Mouse (Mus musculus): ENCODE data around the gene Zdbf2. TPM values are rescaled to one million over a fixed set of nuclear protein-coding genes. Genes with fewer than 3 reads are reported as not detected.

Gene Zdbf2
- total and polyA plus RNA-seq, 2 experiments from 2014 or later = 23.9 to 30.3 TPM

- ATAC-seq = no peak
- H3K4me1 ChIP-seq (ENCODE audit: insufficient read depth) = 0 out of 2 replicates have a peak, but pooled peaks cover 4% of the 10 kb centered on the region
- no peak overlapping the region for H3K4me2 ChIP-seq (ENCODE audit: low read depth)
- no peak for DNase-seq
- no peak overlapping the region for H3K9ac ChIP-seq
- peaks cover 27% of the 10 kb centered on the region for H3K27me3 ChIP-seq (ENCODE audit: insufficient read depth, low read length)
- no peaks in the 10 kb centered on the region for H3K36me3 ChIP-seq (ENCODE audit: insufficient read depth)
- H3K9me3 ChIP-seq (ENCODE audit: low read length) = no peaks in the 10 kb centered on the region
- TF ChIP-seq CTCF (IDR thresholded peaks at IDR 0.05; ENCODE audit: low read depth) = no peak
- no peak overlapping the region for H3K27ac ChIP-seq (ENCODE audit: low read depth, low read length)
- WGBS = 47% methylated on average over 17 of the region's 17 CpGs
- H3K4me3 ChIP-seq (ENCODE audit: low read depth, low read length) = no peak overlapping the region
Measured at GRCm38 (mm10) chr1:63261041-63261590, 11.9 kb upstream of the Zdbf2 start.

GRCm38 (mm10) chr1:63263671-63264070, 9.4 kb upstream of the Zdbf2 start:
- H3K9me3 ChIP-seq (ENCODE audit: low read length) = no peaks in the 10 kb centered on the region
- peaks cover 22% of the 10 kb centered on the region for H3K27me3 ChIP-seq (ENCODE audit: insufficient read depth, low read length)
- H3K9ac ChIP-seq = no peak overlapping the region
- DNase-seq = no peak
- no peak overlapping the region for H3K27ac ChIP-seq (ENCODE audit: low read depth, low read length)
- 41% methylated on average over 11 of the region's 11 CpGs for WGBS
- H3K36me3 ChIP-seq (ENCODE audit: insufficient read depth) = no peaks in the 10 kb centered on the region
- ATAC-seq = no peak
- TF ChIP-seq CTCF (IDR thresholded peaks at IDR 0.05; ENCODE audit: low read depth) = no peak
- no peaks in the 10 kb centered on the region for H3K4me1 ChIP-seq (ENCODE audit: insufficient read depth)
- H3K4me2 ChIP-seq (ENCODE audit: low read depth) = no peak overlapping the region
- H3K4me3 ChIP-seq (ENCODE audit: low read depth, low read length) = no peak overlapping the region

GRCm38 (mm10) chr1:63265461-63265860, 7.6 kb upstream of the Zdbf2 start:
- no peaks in the 10 kb centered on the region for H3K9me3 ChIP-seq (ENCODE audit: low read length)
- H3K9ac ChIP-seq = no peak overlapping the region
- 42% methylated on average over 4 of the region's 4 CpGs for WGBS
- ATAC-seq = peak; percentile 46; the same call in 1 of the 2 replicates
- H3K4me3 ChIP-seq (ENCODE audit: low read depth, low read length) = no peak overlapping the region
- H3K4me2 ChIP-seq (ENCODE audit: low read depth) = no peak overlapping the region
- H3K4me1 ChIP-seq (ENCODE audit: insufficient read depth) = no peaks in the 10 kb centered on the region
- no peak overlapping the region for H3K27ac ChIP-seq (ENCODE audit: low read depth, low read length)
- no peak for DNase-seq
- H3K36me3 ChIP-seq (ENCODE audit: insufficient read depth) = no peaks in the 10 kb centered on the region
- TF ChIP-seq CTCF (IDR thresholded peaks at IDR 0.05; ENCODE audit: low read depth) = no peak
- peaks cover 34% of the 10 kb centered on the region for H3K27me3 ChIP-seq (ENCODE audit: insufficient read depth, low read length)

- no peaks in the 10 kb centered on the region for H3K4me1 ChIP-seq (ENCODE audit: insufficient read depth)
- DNase-seq (no peak), ATAC-seq (no peak)
- H3K36me3 ChIP-seq (ENCODE audit: insufficient read depth) = no peaks in the 10 kb centered on the region
- WGBS = 36% methylated on average over 12 of the region's 12 CpGs
- H3K4me2 ChIP-seq (ENCODE audit: low read depth) = no peak overlapping the region
- TF ChIP-seq CTCF (IDR thresholded peaks at IDR 0.05; ENCODE audit: low read depth) = no peak
- H3K9me3 ChIP-seq (ENCODE audit: low read length) = no peaks in the 10 kb centered on the region
- H3K9ac ChIP-seq = no peak overlapping the region
- H3K27ac ChIP-seq (ENCODE audit: low read depth, low read length) = no peak overlapping the region
- H3K27me3 ChIP-seq (ENCODE audit: insufficient read depth, low read length) = peaks cover 32% of the 10 kb centered on the region
- no peak overlapping the region for H3K4me3 ChIP-seq (ENCODE audit: low read depth, low read length)
Measured at GRCm38 (mm10) chr1:63266121-63266520, 6.9 kb upstream of the Zdbf2 start.

GRCm38 (mm10) chr1:63266716-63267115, 6.3 kb upstream of the Zdbf2 start:
- H3K4me1 ChIP-seq (ENCODE audit: insufficient read depth) = no peaks in the 10 kb centered on the region
- ATAC-seq (no peak), DNase-seq (no peak)
- WGBS = 36% methylated on average over 15 of the region's 15 CpGs
- no peak overlapping the region for H3K27ac ChIP-seq (ENCODE audit: low read depth, low read length)
- H3K4me3 ChIP-seq (ENCODE audit: low read depth, low read length) = no peak overlapping the region
- H3K27me3 ChIP-seq (ENCODE audit: insufficient read depth, low read length) = peaks cover 33% of the 10 kb centered on the region
- H3K36me3 ChIP-seq (ENCODE audit: insufficient read depth) = no peaks in the 10 kb centered on the region
- TF ChIP-seq CTCF (IDR thresholded peaks at IDR 0.05; ENCODE audit: low read depth) = no peak
- H3K9me3 ChIP-seq (ENCODE audit: low read length) = no peaks in the 10 kb centered on the region
- no peak overlapping the region for H3K9ac ChIP-seq
- no peak overlapping the region for H3K4me2 ChIP-seq (ENCODE audit: low read depth)

- ATAC-seq = no peak
- no peak for TF ChIP-seq CTCF (IDR thresholded peaks at IDR 0.05; ENCODE audit: low read depth)
- H3K27ac ChIP-seq (ENCODE audit: low read depth, low read length) = peak overlapping the region; percentile 80; the same call in 1 of the 2 replicates
Measured at GRCm38 (mm10) chr1:63272125-63272675, 865 bp upstream of the Zdbf2 start.

GRCm38 (mm10) chr1:63273339-63273951, 380 bp downstream of the Zdbf2 start:
- H3K4me3 ChIP-seq (ENCODE audit: low read depth, low read length) = peak overlapping the region; percentile 52
- no peak for TF ChIP-seq CTCF (IDR thresholded peaks at IDR 0.05; ENCODE audit: low read depth)
- 2% methylated on average over 59 of the region's 89 CpGs for WGBS
- no peaks in the 10 kb centered on the region for H3K36me3 ChIP-seq (ENCODE audit: insufficient read depth)
- H3K4me2 ChIP-seq (ENCODE audit: low read depth) = peak overlapping the region; percentile 53
- H3K27me3 ChIP-seq (ENCODE audit: insufficient read depth, low read length) = peaks cover 50% of the 10 kb centered on the region
- no peaks in the 10 kb centered on the region for H3K4me1 ChIP-seq (ENCODE audit: insufficient read depth)
- H3K9ac ChIP-seq = peak overlapping the region; percentile 63
- DNase-seq (no peak), ATAC-seq (peak; percentile 47)
- no peaks in the 10 kb centered on the region for H3K9me3 ChIP-seq (ENCODE audit: low read length)
- peak overlapping the region; percentile 80 for H3K27ac ChIP-seq (ENCODE audit: low read depth, low read length)

More at GRCm38 (mm10) chr1:63272125-63272675, 865 bp upstream of the Zdbf2 start:
- Histone ChIP-seq H3K4me2 (ENCODE audit: low read depth) (peak overlapping the region; percentile 53), H3K9me3 (ENCODE audit: low read length) (no peaks in the 10 kb centered on the region), H3K4me3 (ENCODE audit: low read depth, low read length) (peak overlapping the region; percentile 52; the same call in 1 of the 2 replicates), H3K9ac (no peak overlapping the region), H3K27me3 (ENCODE audit: insufficient read depth, low read length) (peaks cover 46% of the 10 kb centered on the region), H3K4me1 (ENCODE audit: insufficient read depth) (no peaks in the 10 kb centered on the region), H3K36me3 (ENCODE audit: insufficient read depth) (no peaks in the 10 kb centered on the region)
- DNase-seq = peak; percentile 63
- WGBS = 13% methylated on average over 8 of the region's 8 CpGs

Data from forebrain, postnatal 0 days (tissue).